Mouse (Mus musculus) MEL (cell line): ENCODE results near the gene AC124108.1. TPM values are rescaled to one million over a fixed set of nuclear protein-coding genes. Genes with fewer than 3 reads are reported as not detected.

Source experiments
- DNase-seq: peaks from one replicate; pipeline ENCODE4 v3.0.0; 2011; ENCODE audit warnings: low read depth, low spot score
- H3K27ac ChIP-seq: 2 replicates; pipeline ENCODE4 v1.5.1; 2012; ENCODE audit warnings: low read depth, mild to moderate bottlenecking, control low read depth, low read length, moderate library complexity; ENCODE audit not compliant: control insufficient read depth
- H3K27me3 ChIP-seq, 2 experiments: fragments of 150-350 bp in 1 of 2; sonication (generic) in 1 of 2; 2 replicates each; pipeline ENCODE4 v1.6.1; 2012; ENCODE audit warnings: low read length in 2 of 2, mild to moderate bottlenecking in 2 of 2, improper control_type of control experiment in 1 of 2, moderate library complexity in 1 of 2; ENCODE audit not compliant: insufficient read depth in 2 of 2, control insufficient read depth in 1 of 2
- H3K36me3 ChIP-seq, 2 experiments: 2 replicates each; pipeline ENCODE4 v1.6.1; 2012 to 2014; ENCODE audit warnings: low read length in 2 of 2, improper control_type of control experiment in 1 of 2, inconsistent platforms in 1 of 2, mild to moderate bottlenecking in 1 of 2; ENCODE audit not compliant: insufficient read depth in 2 of 2, control insufficient read depth in 1 of 2
- H3K4me1 ChIP-seq, 2 experiments: fragments of 150-350 bp in 1 of 2; sonication (generic) in 1 of 2; 2 replicates each; pipeline ENCODE4 v1.6.1; 2012; ENCODE audit warnings: low read length in 2 of 2, improper control_type of control experiment in 1 of 2, mild to moderate bottlenecking in 1 of 2; ENCODE audit not compliant: insufficient read depth in 2 of 2, control insufficient read depth in 1 of 2
- H3K4me3 ChIP-seq, 2 experiments: fragments of 150-350 bp in 1 of 2; sonication (generic) in 1 of 2; 2 replicates each; pipeline ENCODE4 v1.5.1; 2012; ENCODE audit warnings: low read depth in 2 of 2, low read length in 2 of 2, mild to moderate bottlenecking in 2 of 2, moderate library complexity in 2 of 2, control low read depth in 1 of 2, improper control_type of control experiment in 1 of 2; ENCODE audit not compliant: control insufficient read depth in 1 of 2, insufficient read depth in 1 of 2
- H3K79me2 ChIP-seq: 2 replicates; pipeline ENCODE4 v1.6.1; 2012; ENCODE audit warnings: mild to moderate bottlenecking, low read length, moderate library complexity; ENCODE audit not compliant: control insufficient read depth, poor library complexity, insufficient read depth
- H3K9ac ChIP-seq: 2 replicates; pipeline ENCODE4 v1.6.1; 2012; ENCODE audit warnings: low read depth, mild to moderate bottlenecking, control low read depth, low read length, moderate library complexity; ENCODE audit not compliant: control insufficient read depth, poor library complexity, severe bottlenecking
- H3K9me3 ChIP-seq: fragments of 150-350 bp; sonication (generic); replicated peaks from 2 replicates; pipeline ENCODE4 v1.6.1; 2012; ENCODE audit warnings: mild to moderate bottlenecking, low read length, improper control_type of control experiment, moderate library complexity; ENCODE audit not compliant: insufficient read depth
- E2F4 ChIP-seq: IDR thresholded peaks from 2 replicates; pipeline ENCODE4 v1.6.1; 2011; ENCODE audit warnings: low read depth, low read length, improper control_type of control experiment, borderline replicate concordance
- ELF1 ChIP-seq: IDR thresholded peaks from 2 replicates; pipeline ENCODE4 v1.6.1; 2014; ENCODE audit warnings: low read depth, mild to moderate bottlenecking, inconsistent platforms, low read length, improper control_type of control experiment, moderate library complexity
- EP300 ChIP-seq, 2 experiments: IDR thresholded peaks; 2 replicates each; pipeline ENCODE4 v1.6.1; 2011; ENCODE audit warnings: improper control_type of control experiment in 2 of 2, low read length in 2 of 2, low read depth in 1 of 2, mild to moderate bottlenecking in 1 of 2
- ETS1 ChIP-seq: IDR thresholded peaks from 2 replicates; pipeline ENCODE4 v1.6.1; 2012; ENCODE audit warnings: low read depth, mild to moderate bottlenecking, inconsistent platforms, low read length, improper control_type of control experiment, moderate library complexity
- KAT2A ChIP-seq: conservative IDR thresholded peaks from 2 replicates; pipeline ENCODE4 v1.6.1; 2012; ENCODE audit warnings: low read depth, low read length, improper control_type of control experiment, inconsistent platforms
- MAX ChIP-seq: IDR thresholded peaks from 2 replicates; pipeline ENCODE4 v1.6.1; 2011; ENCODE audit warnings: low read length, improper control_type of control experiment
- NELFE ChIP-seq: IDR thresholded peaks from 2 replicates; pipeline ENCODE4 v1.6.1; 2011; ENCODE audit warnings: low read depth, low read length, improper control_type of control experiment
- NRF1 ChIP-seq: IDR thresholded peaks from 2 replicates; pipeline ENCODE4 v1.6.1; 2014; ENCODE audit warnings: low read depth, mild to moderate bottlenecking, inconsistent platforms, low read length, improper control_type of control experiment, moderate library complexity; ENCODE audit not compliant: poor library complexity, insufficient read depth, severe bottlenecking
- POLR2AphosphoS2 ChIP-seq: IDR thresholded peaks from 2 replicates; pipeline ENCODE4 v1.6.1; 2011; ENCODE audit warnings: low read length, improper control_type of control experiment
- RAD21 ChIP-seq: IDR thresholded peaks from 2 replicates; pipeline ENCODE4 v1.6.1; 2011; ENCODE audit warnings: mild to moderate bottlenecking, low read depth, low read length, improper control_type of control experiment
- SMC3 ChIP-seq: IDR thresholded peaks from 2 replicates; pipeline ENCODE4 v1.6.1; 2011; ENCODE audit warnings: low read depth, low read length, improper control_type of control experiment
- UBTF ChIP-seq: IDR thresholded peaks from 2 replicates; pipeline ENCODE4 v1.6.1; 2012; ENCODE audit warnings: low read depth, mild to moderate bottlenecking, inconsistent platforms, low read length, improper control_type of control experiment, moderate library complexity, borderline replicate concordance; ENCODE audit not compliant: insufficient read depth
- USF1 ChIP-seq: IDR thresholded peaks from 2 replicates; pipeline ENCODE4 v1.6.1; 2014; ENCODE audit warnings: low read depth, mild to moderate bottlenecking, inconsistent platforms, low read length, improper control_type of control experiment, moderate library complexity
- USF2 ChIP-seq, 2 experiments: IDR thresholded peaks; 2 replicates each; pipeline ENCODE4 v1.6.1; 2011 to 2012; ENCODE audit warnings: improper control_type of control experiment in 2 of 2, low read length in 2 of 2, borderline replicate concordance in 1 of 2, inconsistent platforms in 1 of 2, low read depth in 1 of 2, mild to moderate bottlenecking in 1 of 2; ENCODE audit not compliant: insufficient read depth in 1 of 2
- ZNF384 ChIP-seq: IDR thresholded peaks from 2 replicates; pipeline ENCODE4 v1.6.1; 2012; ENCODE audit warnings: low read depth, mild to moderate bottlenecking, inconsistent platforms, low read length, improper control_type of control experiment
- polyA plus RNA-seq, 2 experiments: library from polyadenylated mRNA; stranded (reverse) in 1 of 2; unstranded in 1 of 2; fragments of >175 nt in 1 of 2; fragments of >200 nt in 1 of 2; gene quantifications; 2 replicates each; pipeline versions ENCODE4 v1.2.1 to v1.2.4; 2012; ENCODE audit warnings: low replicate concordance in 2 of 2, low read depth in 1 of 2; ENCODE audit not compliant: insufficient read length in 2 of 2, insufficient read depth in 1 of 2, missing spikeins in 1 of 2
- total RNA-seq: library from RNA; depleted of rRNA; stranded (reverse); fragments of 300-350 nt; gene quantifications from 2 replicates; pipeline ENCODE4 v1.2.3, GENCODE M21; 2012

The AC124108.1 gene
- total and polyA plus RNA-seq, 3 experiments: not detected

- Histone ChIP-seq H3K4me1 (peaks cover 0 to 4% of the 10 kb centered on the region in 2 experiments; a peak in 1 of 4 replicates), H3K9ac (no peak overlapping the region), H3K79me2 (no peaks in the 10 kb centered on the region), H3K9me3 (no peaks in the 10 kb centered on the region), H3K36me3 (no peaks in the 10 kb centered on the region; a peak in 1 of 4 replicates), H3K4me3 (no peak overlapping the region), H3K27ac (no peak overlapping the region), H3K27me3 (no peaks in the 10 kb centered on the region; a peak in 1 of 4 replicates)
- no peak for DNase-seq
- no peak for TF ChIP-seq USF1
- TF ChIP-seq POLR2AphosphoS2: no peak
- no peak for TF ChIP-seq KAT2A
- TF ChIP-seq SMC3: no peak
- no peak for TF ChIP-seq ETS1
- no peak for TF ChIP-seq ZNF384
- no peak for TF ChIP-seq EP300 (IDR thresholded peaks at IDR 0.05; ENCODE audit: low read depth in 1 of 2, low read length in 2 of 2)
- TF ChIP-seq E2F4: no peak
- TF ChIP-seq NRF1: no peak
- TF ChIP-seq RAD21: no peak
- TF ChIP-seq USF2 (IDR thresholded peaks at IDR 0.05; ENCODE audit: borderline replicate concordance in 1 of 2, insufficient read depth in 1 of 2, low read depth in 1 of 2, low read length in 2 of 2): no peak
- TF ChIP-seq UBTF: no peak
These were observed 41.8 kb upstream of the AC124108.1 start for GRCm38 (mm10) chr1:132149410-132149809.

- no peak for DNase-seq
- TF ChIP-seq ETS1: no peak
- TF ChIP-seq MAX: no peak
- TF ChIP-seq NRF1: no peak
- no peak for TF ChIP-seq EP300 (IDR thresholded peaks at IDR 0.05; ENCODE audit: low read depth in 1 of 2, low read length in 2 of 2)
- no peak for TF ChIP-seq NELFE
- TF ChIP-seq E2F4: no peak
- TF ChIP-seq SMC3: no peak
- no peak for TF ChIP-seq ELF1
- TF ChIP-seq, all 39 proteins: peak for 0
- no peak overlapping the region for H3K27ac ChIP-seq
- peaks cover 0 to 4% of the 10 kb centered on the region in 2 experiments; a peak in 1 of 4 replicates for H3K4me1 ChIP-seq
- no peaks in the 10 kb centered on the region for H3K9me3 ChIP-seq
- H3K79me2 ChIP-seq: no peaks in the 10 kb centered on the region
- no peak overlapping the region for H3K4me3 ChIP-seq
- no peaks in the 10 kb centered on the region; a peak in 1 of 4 replicates for H3K36me3 ChIP-seq
- no peaks in the 10 kb centered on the region; a peak in 1 of 4 replicates for H3K27me3 ChIP-seq
- H3K9ac ChIP-seq: no peak overlapping the region
These were observed 41.1 kb upstream of the AC124108.1 start for GRCm38 (mm10) chr1:132150171-132150570.
